Mouse (Mus musculus) intestine, embryonic 14.5 days (tissue): Measurements from ENCODE around the gene Gm16181. TPM values are rescaled to one million over a fixed set of nuclear protein-coding genes. Genes with fewer than 3 reads are reported as not detected.

Experiments used
- ATAC-seq: fragments of 200-750 bp; cut with Nextera tagmentation; replicated peaks from 2 replicates; pipeline ENCODE4 v1.8.0; 2017; ENCODE audit warnings: low read depth, moderate number of reproducible peaks, moderate TSS enrichment, moderate library complexity; ENCODE audit not compliant: low FRiP score, low TSS enrichment
- DNase-seq: peaks from one replicate; pipeline ENCODE4 v3.0.0-alpha.2; 2018; ENCODE audit warnings: low spot score
- H3K27ac ChIP-seq: fragments of 300-500 bp; sonication (generic); 2 replicates; pipeline ENCODE4 v1.5.1; 2014; ENCODE audit warnings: low read depth, mild to moderate bottlenecking, control low read depth
- H3K27me3 ChIP-seq: fragments of 300-500 bp; sonication (generic); replicated peaks from 2 replicates; pipeline ENCODE4 v1.6.1; 2014; ENCODE audit warnings: low read length, control low read depth; ENCODE audit not compliant: control insufficient read depth, insufficient read depth
- H3K36me3 ChIP-seq: fragments of 300-500 bp; sonication (generic); 2 replicates; pipeline ENCODE4 v1.6.1; 2014; ENCODE audit warnings: low read length, control low read depth; ENCODE audit not compliant: control insufficient read depth, insufficient read depth
- H3K4me1 ChIP-seq: fragments of 300-500 bp; sonication (generic); replicated peaks from 2 replicates; pipeline ENCODE4 v1.6.1; 2014; ENCODE audit warnings: low read length, control low read depth, mixed read lengths; ENCODE audit not compliant: control insufficient read depth, insufficient read depth
- H3K4me2 ChIP-seq: fragments of 300-500 bp; sonication (generic); 2 replicates; pipeline ENCODE4 v1.6.1; 2014; ENCODE audit warnings: low read length
- H3K4me3 ChIP-seq: fragments of 300-500 bp; sonication (generic); 2 replicates; pipeline ENCODE4 v1.5.1; 2014; ENCODE audit warnings: low read depth, low read length, control low read depth, mixed read lengths
- H3K9ac ChIP-seq: fragments of 300-500 bp; sonication (generic); 2 replicates; pipeline ENCODE4 v1.6.1; 2014; ENCODE audit warnings: mild to moderate bottlenecking, low read length
- H3K9me3 ChIP-seq: fragments of 300-500 bp; sonication (generic); 2 replicates; pipeline ENCODE4 v1.6.1; 2016; ENCODE audit warnings: low read length, control low read depth; ENCODE audit not compliant: control insufficient read depth
- WGBS: fragments of 180-500 bp; shearing (Covaris S2); extraction: QIAGEN DNeasy Blood & Tissue Kit; methylation state at CpG from one replicate; pipeline ENCODE4 v1.1.7; 2014; 5-methylcytosine and 5-hydroxymethylcytosine counted together
- polyA plus RNA-seq: library from polyadenylated mRNA; unstranded; fragments of >200 nt; fragmentation: Nextera tagmentation; extraction: Ambion mirVana; gene quantifications from 2 replicates; pipeline ENCODE4 v1.2.1, GENCODE M21; 2014

Gene Gm16181
- polyA plus RNA-seq, 1 experiment from 2014 or later = 0.88 TPM

GRCm38 (mm10) chr17:35201128-35201527 is 19.5 kb upstream of the Gm16181 start:
- DNase-seq = no peak
- Histone ChIP-seq H3K4me2 (no peak overlapping the region), H3K27me3 (peaks cover 35% of the 10 kb centered on the region), H3K27ac (no peak overlapping the region), H3K9me3 (no peaks in the 10 kb centered on the region), H3K4me3 (no peak overlapping the region), H3K9ac (no peak overlapping the region), H3K4me1 (peaks cover 3% of the 10 kb centered on the region; the same call in 1 of the 2 replicates), H3K36me3 (no peaks in the 10 kb centered on the region)
- no peak for ATAC-seq
- WGBS = 69% methylated on average over 11 of the region's 11 CpGs

- 29% methylated on average over 13 of the region's 13 CpGs for WGBS
- no peak within 1 kb of the TSS for H3K9ac ChIP-seq
Measured at GRCm38 (mm10) chr17:35201787-35202186, 18.8 kb upstream of the Gm16181 start, which contains the start of gene Tnf. Gene Tnf, minus strand, starts transcription at chr17:35202007.

GRCm38 (mm10) chr17:35202442-35202841 is 18.2 kb upstream of the Gm16181 start:
- no peak for ATAC-seq
- Histone ChIP-seq H3K27me3 (peaks cover 24% of the 10 kb centered on the region; the same call in 1 of the 2 replicates), H3K9me3 (no peaks in the 10 kb centered on the region), H3K4me1 (no peaks in the 10 kb centered on the region), H3K27ac (no peak overlapping the region), H3K9ac (no peak overlapping the region), H3K4me3 (no peak overlapping the region), H3K4me2 (no peak overlapping the region), H3K36me3 (no peaks in the 10 kb centered on the region)
- 65% methylated on average over 4 of the region's 4 CpGs for WGBS
- DNase-seq = no peak

More at GRCm38 (mm10) chr17:35201787-35202186, 18.8 kb upstream of the Gm16181 start, which contains the start of gene Tnf:
- H3K27me3 ChIP-seq = peaks cover 29% of the 10 kb centered on the region
- DNase-seq = no peak
- no peak for ATAC-seq
- peak within 1 kb of the TSS; percentile 22; the same call in 1 of the 2 replicates for H3K4me2 ChIP-seq
- no peaks in the 10 kb centered on the region for H3K4me1 ChIP-seq
- H3K9me3 ChIP-seq = no peaks in the 10 kb centered on the region
- no peak within 1 kb of the TSS for H3K27ac ChIP-seq
- no peak within 1 kb of the TSS for H3K4me3 ChIP-seq
- no peaks in the 10 kb centered on the region for H3K36me3 ChIP-seq

- no peak for DNase-seq
- Histone ChIP-seq H3K4me2 (no peak within 1 kb of the TSS), H3K9me3 (no peaks in the 10 kb centered on the region), H3K4me1 (no peaks in the 10 kb centered on the region), H3K27ac (no peak within 1 kb of the TSS), H3K9ac (no peak within 1 kb of the TSS), H3K36me3 (no peaks in the 10 kb centered on the region), H3K27me3 (peaks cover 19% of the 10 kb centered on the region; the same call in 1 of the 2 replicates), H3K4me3 (no peak within 1 kb of the TSS)
- 34% methylated on average over 20 of the region's 20 CpGs for WGBS
- ATAC-seq = no peak
Measured at GRCm38 (mm10) chr17:35204494-35205379, 15.9 kb upstream of the Gm16181 start, which contains the start of gene Lta. Gene Lta, minus strand, starts transcription at chr17:35205351.

- H3K4me3 ChIP-seq = no peak overlapping the region
- no peaks in the 10 kb centered on the region for H3K9me3 ChIP-seq
- peaks cover 19% of the 10 kb centered on the region; the same call in 1 of the 2 replicates for H3K27me3 ChIP-seq
- ATAC-seq (no peak), DNase-seq (no peak)
- 44% methylated on average over 10 of the region's 10 CpGs for WGBS
- H3K9ac ChIP-seq = no peak overlapping the region
- H3K4me2 ChIP-seq = no peak overlapping the region
- no peak overlapping the region for H3K27ac ChIP-seq
- no peaks in the 10 kb centered on the region for H3K36me3 ChIP-seq
- no peaks in the 10 kb centered on the region for H3K4me1 ChIP-seq
Measured at GRCm38 (mm10) chr17:35205380-35205769, 15.3 kb upstream of the Gm16181 start.

GRCm38 (mm10) chr17:35209785-35210535 is 10.7 kb upstream of the Gm16181 start:
- Histone ChIP-seq H3K36me3 (no peaks in the 10 kb centered on the region), H3K9me3 (no peaks in the 10 kb centered on the region), H3K9ac (no peak overlapping the region), H3K4me2 (no peak overlapping the region), H3K27ac (no peak overlapping the region), H3K4me3 (no peak overlapping the region), H3K27me3 (no peaks in the 10 kb centered on the region), H3K4me1 (no peaks in the 10 kb centered on the region)
- WGBS = 78% methylated on average over 12 of the region's 12 CpGs
- ATAC-seq (no peak), DNase-seq (no peak)

- no peak overlapping the region for H3K27ac ChIP-seq
- 70% methylated on average over 3 of the region's 3 CpGs for WGBS
- ATAC-seq (no peak), DNase-seq (no peak)
- H3K4me3 ChIP-seq = no peak overlapping the region
- H3K36me3 ChIP-seq = no peaks in the 10 kb centered on the region
- no peak overlapping the region for H3K9ac ChIP-seq
- no peak overlapping the region for H3K4me2 ChIP-seq
- H3K4me1 ChIP-seq = no peaks in the 10 kb centered on the region
- H3K9me3 ChIP-seq = no peaks in the 10 kb centered on the region
- no peaks in the 10 kb centered on the region for H3K27me3 ChIP-seq
Measured at GRCm38 (mm10) chr17:35210593-35210992, 10.0 kb upstream of the Gm16181 start.

- Histone ChIP-seq H3K27me3 (no peaks in the 10 kb centered on the region), H3K4me1 (no peaks in the 10 kb centered on the region), H3K4me2 (no peak overlapping the region), H3K9ac (no peak overlapping the region), H3K9me3 (no peaks in the 10 kb centered on the region), H3K4me3 (no peak overlapping the region), H3K27ac (no peak overlapping the region), H3K36me3 (no peaks in the 10 kb centered on the region)
- ATAC-seq (no peak), DNase-seq (no peak)
- 90% methylated on average over 5 of the region's 5 CpGs for WGBS
Measured at GRCm38 (mm10) chr17:35213071-35213470, 7.6 kb upstream of the Gm16181 start.
